17 mouse cellular contexts compared by ENCODE assay signal in genomic region chr4:76025571-76026325, GRCm38 (mm10).
DNase-seq lines count a peak whose midpoint lies in the region; ATAC-seq lines count a peak whose summit lies in the region.
"Had no signal": no experiment of that assay in that cellular context is flagged by ENCODE, and none has a peak within 500 bp of the region (broad histone marks: within the 10 kb centered on the region; RNA-seq: fewer than 3 reads in every experiment).

No protein-coding gene starts in this region.

- no peaks in the 10 kb centered on the region for H3K9me3 ChIP-seq in kidney, embryonic 14.5 days (ENCODE audit: control insufficient read depth, low read length)
- H3K9me3 ChIP-seq in neural tube, embryonic 11.5 days (ENCODE audit: control insufficient read depth, low read length), result no peaks in the 10 kb centered on the region
- no peaks in the 10 kb centered on the region for H3K9me3 ChIP-seq in hindbrain, embryonic 15.5 days
- H3K9me3 ChIP-seq: heart, embryonic 12.5 days had no signal

- H3K27ac ChIP-seq in kidney, embryonic 14.5 days (ENCODE audit: low read depth, low read length), result 0 out of 2 replicates have a peak overlapping the region, but pooled peaks have one; percentile 37
- no peak overlapping the region for H3K27ac ChIP-seq in neural tube, embryonic 11.5 days (ENCODE audit: low read depth, low read length)
- H3K27ac ChIP-seq in hindbrain, embryonic 15.5 days (replicated peaks), result peak overlapping the region; percentile 57; the same call in 1 of the 2 replicates

- DNase-seq in kidney, postnatal 10 days, result no peak
- no peak for DNase-seq in neural tube, embryonic 11.5 days (ENCODE audit: low spot score)
- DNase-seq in neural tube, embryonic 10.5 days (ENCODE audit: extremely low spot score, low spot score), result no peak
- DNase-seq in retina, postnatal 1 day, result peak; percentile 93
- no peak for DNase-seq in spleen, adult 12 weeks (ENCODE audit: low spot score)
- DNase-seq in T-cell, adult 2 months (ENCODE audit: low spot score), result no peak
- DNase-seq: adrenal gland, adult 2 months; cerebellum, adult 2 months; heart, postnatal 4 days; kidney, adult 18-20 months; liver; lung, adult 2 months; lung, postnatal 4 days; right cerebral cortex, postnatal 4 days had no signal

- H3K9ac ChIP-seq in kidney, embryonic 14.5 days (ENCODE audit: low read depth, low read length), result no peak overlapping the region
- H3K9ac ChIP-seq in neural tube, embryonic 11.5 days (ENCODE audit: low read length), result no peak overlapping the region
- H3K9ac ChIP-seq in hindbrain, embryonic 15.5 days, result no peak overlapping the region
- H3K9ac ChIP-seq: heart, embryonic 12.5 days had no signal

- H3K4me1 ChIP-seq in kidney, embryonic 14.5 days (ENCODE audit: control insufficient read depth, insufficient read depth, low read length), result no peaks in the 10 kb centered on the region; the same call in 1 of the 2 replicates
- H3K4me1 ChIP-seq in neural tube, embryonic 11.5 days (ENCODE audit: control insufficient read depth, insufficient read depth, low read length), result no peaks in the 10 kb centered on the region
- 0 out of 2 replicates have a peak, but pooled peaks cover 4% of the 10 kb centered on the region for H3K4me1 ChIP-seq in hindbrain, embryonic 15.5 days (replicated peaks)
- H3K4me1 ChIP-seq: heart, embryonic 12.5 days had no signal

- WGBS in kidney, embryonic 14.5 days, result 37% methylated on average over 8 of the region's 8 CpGs
- WGBS in neural tube, embryonic 11.5 days, result 52% methylated on average over 8 of the region's 8 CpGs
- WGBS in hindbrain, embryonic 15.5 days, result 51% methylated on average over 8 of the region's 8 CpGs

- ATAC-seq in kidney, embryonic 14.5 days (ENCODE audit: low FRiP score, low TSS enrichment), result peak; percentile 94
- ATAC-seq in neural tube, embryonic 11.5 days (ENCODE audit: insufficient read depth, low FRiP score, low TSS enrichment), result peak; percentile 69; the same call in 1 of the 2 replicates
- peak; percentile 75; the same call in 1 of the 2 replicates for ATAC-seq in hindbrain, embryonic 15.5 days (ENCODE audit: low FRiP score, low read depth)

- H3K27me3 ChIP-seq in kidney, embryonic 14.5 days (ENCODE audit: control insufficient read depth, insufficient read depth, low read length), result no peaks in the 10 kb centered on the region
- H3K27me3 ChIP-seq in neural tube, embryonic 11.5 days (ENCODE audit: control insufficient read depth, insufficient read depth, low read length), result no peaks in the 10 kb centered on the region
- no peaks in the 10 kb centered on the region for H3K27me3 ChIP-seq in hindbrain, embryonic 15.5 days
- H3K27me3 ChIP-seq: heart, embryonic 12.5 days had no signal

- H3K36me3 ChIP-seq in kidney, embryonic 14.5 days (ENCODE audit: control insufficient read depth, insufficient read depth, low read length), result no peaks in the 10 kb centered on the region
- H3K36me3 ChIP-seq in neural tube, embryonic 11.5 days (ENCODE audit: control insufficient read depth, insufficient read depth, low read length), result no peaks in the 10 kb centered on the region
- H3K36me3 ChIP-seq in hindbrain, embryonic 15.5 days, result no peaks in the 10 kb centered on the region

- H3K4me2 ChIP-seq in kidney, embryonic 14.5 days (replicated peaks; ENCODE audit: low read depth, low read length), result no peak overlapping the region
- no peak overlapping the region for H3K4me2 ChIP-seq in neural tube, embryonic 11.5 days (ENCODE audit: low read depth)
- H3K4me2 ChIP-seq in hindbrain, embryonic 15.5 days, result no peak overlapping the region
- H3K4me2 ChIP-seq: heart, embryonic 12.5 days had no signal

- H3K4me3 ChIP-seq in kidney, embryonic 14.5 days (ENCODE audit: low read length), result no peak overlapping the region
- no peak overlapping the region for H3K4me3 ChIP-seq in neural tube, embryonic 11.5 days (ENCODE audit: low read depth, low read length)
- H3K4me3 ChIP-seq in hindbrain, embryonic 15.5 days, result no peak overlapping the region
- H3K4me3 ChIP-seq: heart, embryonic 12.5 days had no signal
